Mouse (Mus musculus) left cerebral cortex, postnatal 14 days (tissue): Measurements from ENCODE around the gene Cer1. TPM values are rescaled to one million over a fixed set of nuclear protein-coding genes. Genes with fewer than 3 reads are reported as not detected.

ENCODE experiments used
- DNase-seq, 2 experiments: peaks; one replicate each; pipeline ENCODE4 v3.0.0; 2021 to 2022; ENCODE audit warnings: low spot score in 2 of 2, mixed read lengths in 1 of 2
- intact Hi-C: fragments of 180-260 bp; cut with DNase I; formaldehyde crosslinking; loops from one replicate; pipeline ENCODE4 v1.15.1; 2025
- total RNA-seq, 2 experiments: library from RNA; stranded (reverse); gene quantifications; 2 replicates each; pipeline ENCODE4 v1.2.3; 2021

The Cer1 gene
- total RNA-seq, 2 experiments from 2014 or later, result 0.40 to 0.51 TPM

GRCm38 (mm10) chr4:82837526-82838240, 47.3 kb downstream of the Cer1 start:
- no peak for DNase-seq
- intact Hi-C loops, result no loop called here

Other genes with a start within 250 kb of the Cer1 start
- 100 to 1,000 TPM in 1 of 2 experiments, 10 to 100 TPM in 1; 94.4 to 100 TPM for gene Nfib, start 179.4 kb downstream of the Cer1 start, total RNA-seq
- 10 to 100 TPM; 58.9 to 62.1 TPM for gene Zdhhc21, start 25.2 kb downstream of the Cer1 start, total RNA-seq
- gene Frem1, start 167.2 kb upstream of the Cer1 start, total RNA-seq, result 1 to 10 TPM; 2.3 to 2.4 TPM